Comparison of ENCODE assay signal across 12 mouse cellular contexts in the genomic region with DNA sequence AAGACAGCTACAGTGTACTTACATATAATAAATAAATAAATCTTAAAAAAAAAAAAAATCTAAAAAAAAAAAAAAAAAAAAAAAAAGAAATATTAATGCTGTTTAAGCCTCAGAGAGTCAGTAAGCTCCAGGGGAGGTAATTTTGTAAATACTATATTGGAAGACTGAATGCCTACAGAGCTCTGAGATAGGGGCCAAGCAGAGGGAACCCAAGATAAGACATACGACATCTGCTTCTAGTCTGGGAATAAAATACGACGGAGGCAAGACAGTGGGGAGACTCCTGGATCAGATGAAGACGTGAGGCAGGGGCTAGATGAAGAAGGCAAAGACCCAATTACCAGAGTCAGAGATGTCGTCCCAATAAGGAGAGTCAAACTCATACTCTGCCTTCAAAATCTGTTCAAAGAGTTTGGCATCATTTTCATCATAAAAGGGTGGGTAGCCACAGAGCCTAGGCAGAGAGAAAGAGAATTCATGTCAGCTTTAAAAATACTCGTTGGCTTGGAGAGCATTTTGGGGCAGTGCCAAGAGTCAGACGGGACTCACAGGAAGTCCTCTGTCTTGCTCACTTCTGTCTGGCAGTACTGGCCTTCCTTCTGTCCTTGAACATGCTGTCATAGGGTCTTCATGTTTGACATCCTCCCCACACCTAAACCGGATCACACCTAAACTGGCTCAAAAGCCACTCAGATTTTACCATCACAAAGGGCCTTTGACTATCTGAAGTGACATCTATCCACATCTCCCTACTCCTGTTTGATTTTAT. TPM values are rescaled to one million over a fixed set of nuclear protein-coding genes. Genes with fewer than 3 reads are reported as not detected.
A peak's percentile ranks its signal among the peaks of the same experiment; 100 is the strongest.
DNase-seq lines count a peak whose midpoint lies in the region; ATAC-seq and TF ChIP-seq lines count a peak whose summit lies in the region.
"Had no signal": no experiment of that assay in that cellular context is flagged by ENCODE, and none has a peak within 500 bp of the region (broad histone marks: within the 10 kb centered on the region; RNA-seq: fewer than 3 reads in every experiment).

No protein-coding gene starts in this region.

- peak; percentile 32 to 36 for DNase-seq in cerebellum, postnatal 10 days
- no peak for DNase-seq in cerebellum, adult 8-10 months
- no peak for DNase-seq in layer of hippocampus, adult 2 months (ENCODE audit: low spot score in 2 of 2)
- no peak for DNase-seq in layer of hippocampus, adult 8-10 months (ENCODE audit: low spot score in 2 of 2)
- DNase-seq in MEL (ENCODE audit: low read depth, low spot score): peak; percentile 52
- peak; percentile 63 for DNase-seq in heart, postnatal 0 days (ENCODE audit: low spot score)
- DNase-seq in testis, postnatal 10 days (ENCODE audit: low spot score): no peak
- DNase-seq: cerebellum, postnatal 14 days; thymus, adult 18-20 months had no signal

- no peak for TF ChIP-seq CTCF in layer of hippocampus, adult 2 months (conservative IDR thresholded peaks at IDR 0.05)
- TF ChIP-seq CTCF in MEL (IDR thresholded peaks at IDR 0.05 in 2 of 3, conservative IDR thresholded peaks at IDR 0.05 in 1 of 3; ENCODE audit: control insufficient read depth in 1 of 3, insufficient read depth in 1 of 3, low read depth in 2 of 3, low read length in 3 of 3, poor library complexity in 1 of 3, severe bottlenecking in 1 of 3): no peak
- TF ChIP-seq CTCF in heart, postnatal 0 days (IDR thresholded peaks at IDR 0.05; ENCODE audit: low read depth): no peak

- 34% methylated on average over 8 of the region's 8 CpGs for WGBS in heart, postnatal 0 days
- 76% methylated on average over 8 of the region's 8 CpGs for WGBS in midbrain, embryonic 16.5 days

- no peak overlapping the region for H3K4me2 ChIP-seq in heart, postnatal 0 days (ENCODE audit: low read depth, low read length)
- no peak overlapping the region for H3K4me2 ChIP-seq in midbrain, embryonic 16.5 days (ENCODE audit: low read length)
- H3K4me2 ChIP-seq: embryonic facial prominence, embryonic 15.5 days had no signal

- no peak overlapping the region for H3K4me3 ChIP-seq in layer of hippocampus, adult 2 months
- no peak overlapping the region for H3K4me3 ChIP-seq in MEL (ENCODE audit: control insufficient read depth in 1 of 2, insufficient read depth in 1 of 2, low read depth in 2 of 2, low read length in 2 of 2)
- H3K4me3 ChIP-seq in heart, postnatal 0 days (ENCODE audit: low read depth, low read length): no peak overlapping the region
- no peak overlapping the region for H3K4me3 ChIP-seq in midbrain, embryonic 16.5 days (ENCODE audit: low read depth, low read length)
- H3K4me3 ChIP-seq: embryonic facial prominence, embryonic 15.5 days; myocyte had no signal

- H3K79me2 ChIP-seq in MEL (ENCODE audit: control insufficient read depth, insufficient read depth, low read length, poor library complexity): no peaks in the 10 kb centered on the region

- no peak for TF ChIP-seq POLR2A in MEL (IDR thresholded peaks at IDR 0.05; ENCODE audit: control insufficient read depth in 1 of 2, insufficient read depth in 1 of 2, low read depth in 1 of 2, low read length in 2 of 2, poor library complexity in 1 of 2)

- H3K27ac ChIP-seq in layer of hippocampus, adult 2 months: peak overlapping the region; percentile 48; the same call in 1 of the 2 replicates
- no peak overlapping the region for H3K27ac ChIP-seq in MEL (ENCODE audit: control insufficient read depth, low read depth, low read length)
- H3K27ac ChIP-seq in heart, postnatal 0 days (ENCODE audit: low read depth): peak overlapping the region; percentile 16; the same call in 1 of the 2 replicates
- no peak overlapping the region for H3K27ac ChIP-seq in midbrain, embryonic 16.5 days (ENCODE audit: low read length)
- H3K27ac ChIP-seq: embryonic facial prominence, embryonic 15.5 days had no signal

- no peak overlapping the region for H3K9ac ChIP-seq in MEL (ENCODE audit: control insufficient read depth, low read depth, low read length, poor library complexity, severe bottlenecking)
- no peak overlapping the region for H3K9ac ChIP-seq in heart, postnatal 0 days (replicated peaks; ENCODE audit: low read depth, low read length)
- no peak overlapping the region for H3K9ac ChIP-seq in midbrain, embryonic 16.5 days (ENCODE audit: low read depth, low read length)
- H3K9ac ChIP-seq: embryonic facial prominence, embryonic 15.5 days had no signal

- TF ChIP-seq EP300 in MEL (IDR thresholded peaks at IDR 0.05; ENCODE audit: low read depth in 1 of 2, low read length in 2 of 2): no peak
- TF ChIP-seq EP300 in heart, postnatal 0 days (IDR thresholded peaks at IDR 0.05; ENCODE audit: low read depth): no peak

- no peak for TF ChIP-seq RAD21 in MEL (IDR thresholded peaks at IDR 0.05; ENCODE audit: low read depth, low read length)

- no peaks in the 10 kb centered on the region for H3K4me1 ChIP-seq in MEL (ENCODE audit: control insufficient read depth in 1 of 2, insufficient read depth in 2 of 2, low read length in 2 of 2)
- H3K4me1 ChIP-seq in heart, postnatal 0 days (ENCODE audit: control insufficient read depth, insufficient read depth): peaks cover 26% of the 10 kb centered on the region
- peaks cover 6% of the 10 kb centered on the region; the same call in 1 of the 2 replicates for H3K4me1 ChIP-seq in midbrain, embryonic 16.5 days (ENCODE audit: control insufficient read depth, insufficient read depth, low read length)

- H3K9me3 ChIP-seq in MEL (replicated peaks; ENCODE audit: insufficient read depth, low read length): no peaks in the 10 kb centered on the region
- no peaks in the 10 kb centered on the region for H3K9me3 ChIP-seq in heart, postnatal 0 days (replicated peaks; ENCODE audit: control insufficient read depth, low read length)
- H3K9me3 ChIP-seq in midbrain, embryonic 16.5 days (replicated peaks; ENCODE audit: control insufficient read depth, low read length, poor library complexity, severe bottlenecking): no peaks in the 10 kb centered on the region
- H3K9me3 ChIP-seq: embryonic facial prominence, embryonic 15.5 days had no signal

- ATAC-seq in heart, postnatal 0 days (ENCODE audit: insufficient read depth, low read depth): no peak
- no peak for ATAC-seq in midbrain, embryonic 16.5 days

- no peaks in the 10 kb centered on the region for H3K27me3 ChIP-seq in MEL (ENCODE audit: control insufficient read depth in 1 of 2, insufficient read depth in 2 of 2, low read length in 2 of 2)
- no peaks in the 10 kb centered on the region for H3K27me3 ChIP-seq in heart, postnatal 0 days (ENCODE audit: control insufficient read depth, insufficient read depth, low read length)
- H3K27me3 ChIP-seq in midbrain, embryonic 16.5 days (ENCODE audit: control insufficient read depth, insufficient read depth, low read depth, low read length): no peaks in the 10 kb centered on the region
- H3K27me3 ChIP-seq: embryonic facial prominence, embryonic 15.5 days had no signal

- H3K36me3 ChIP-seq in MEL (ENCODE audit: control insufficient read depth in 1 of 2, insufficient read depth in 2 of 2, low read length in 2 of 2): no peaks in the 10 kb centered on the region
- peaks cover 64% of the 10 kb centered on the region for H3K36me3 ChIP-seq in heart, postnatal 0 days (replicated peaks; ENCODE audit: control insufficient read depth, insufficient read depth, low read length)
- H3K36me3 ChIP-seq in midbrain, embryonic 16.5 days (ENCODE audit: control insufficient read depth, insufficient read depth, low read length): peaks cover 9% of the 10 kb centered on the region

RNA-seq across cellular contexts. Expression of a gene that starts 6.7 kb away (rescaled TPM):
- 10 to 100 TPM; 45.4 to 52.0 TPM for total RNA-seq in layer of hippocampus, adult 2 months (2021)
- 10 to 100 TPM; 57.2 to 74.1 (median 63.7) TPM for total RNA-seq in layer of hippocampus, adult 8-10 months (2022)
- 5.3 and 7.9 TPM in 2 replicates for total RNA-seq in MEL (2012; rRNA removed)
- 10 to 100 TPM in 1 of 2 experiments, not detected in 1; 13.3 TPM for polyA plus RNA-seq in MEL (2012; ENCODE audit: insufficient read depth in 1 of 2, insufficient read length in 2 of 2, low read depth in 1 of 2, low replicate concordance in 2 of 2, missing spikeins in 1 of 2)
- 105 and 115 TPM in 2 replicates for total RNA-seq in heart, postnatal 0 days (2014; rRNA removed; ENCODE audit: low replicate concordance)
- polyA plus RNA-seq in heart, postnatal 0 days (2015; fragmentation: Nextera tagmentation; extraction: Ambion mirVana): 94.5 and 98.4 TPM in 2 replicates
- polyA plus RNA-seq in midbrain, embryonic 16.5 days (2015; fragmentation: Nextera tagmentation; extraction: Ambion mirVana): 121 and 132 TPM in 2 replicates

RNA-seq across cellular contexts. Expression of a gene that starts 10.3 kb away (rescaled TPM):
- total RNA-seq in layer of hippocampus, adult 2 months (2021): 10 to 100 TPM in 1 of 2 experiments, 1 to 10 TPM in 1; 9.1 to 10.6 TPM
- total RNA-seq in layer of hippocampus, adult 8-10 months (2022): 10 to 100 TPM in 2 of 4 experiments, 1 to 10 TPM in 2; 7.6 to 11.1 (median 9.4) TPM
- 8.7 and 9.2 TPM in 2 replicates for total RNA-seq in MEL (2012; rRNA removed)
- 10 to 100 TPM in 1 of 2 experiments, not detected in 1; 20.0 TPM for polyA plus RNA-seq in MEL (2012; ENCODE audit: insufficient read depth in 1 of 2, insufficient read length in 2 of 2, low read depth in 1 of 2, low replicate concordance in 2 of 2, missing spikeins in 1 of 2)
- 8.0 and 12.6 TPM in 2 replicates for total RNA-seq in heart, postnatal 0 days (2014; rRNA removed; ENCODE audit: low replicate concordance)
- 6.4 and 7.0 TPM in 2 replicates for polyA plus RNA-seq in heart, postnatal 0 days (2015; fragmentation: Nextera tagmentation; extraction: Ambion mirVana)
- 6.2 and 7.0 TPM in 2 replicates for polyA plus RNA-seq in midbrain, embryonic 16.5 days (2015; fragmentation: Nextera tagmentation; extraction: Ambion mirVana)

RNA-seq across cellular contexts. Expression of a gene that starts 30.1 kb away (rescaled TPM):
- total RNA-seq in layer of hippocampus, adult 2 months (2021): 10 to 100 TPM; 41.0 to 43.8 TPM
- 10 to 100 TPM; 36.8 to 40.5 (median 38.4) TPM for total RNA-seq in layer of hippocampus, adult 8-10 months (2022)
- 29.8 and 32.6 TPM in 2 replicates for total RNA-seq in MEL (2012; rRNA removed)
- polyA plus RNA-seq in MEL (2012; ENCODE audit: insufficient read depth in 1 of 2, insufficient read length in 2 of 2, low read depth in 1 of 2, low replicate concordance in 2 of 2, missing spikeins in 1 of 2): 10 to 100 TPM; 44.9 to 46.8 TPM
- total RNA-seq in heart, postnatal 0 days (2014; rRNA removed; ENCODE audit: low replicate concordance): 15.2 and 16.8 TPM in 2 replicates
- 5.1 and 6.4 TPM in 2 replicates for polyA plus RNA-seq in heart, postnatal 0 days (2015; fragmentation: Nextera tagmentation; extraction: Ambion mirVana)
- 13.3 and 15.0 TPM in 2 replicates for polyA plus RNA-seq in midbrain, embryonic 16.5 days (2015; fragmentation: Nextera tagmentation; extraction: Ambion mirVana)

RNA-seq across cellular contexts. Expression of a gene that starts 40.6 kb away (rescaled TPM):
- 10 to 100 TPM; 50.5 to 53.5 TPM for total RNA-seq in layer of hippocampus, adult 2 months (2021)
- 10 to 100 TPM; 43.4 to 49.8 (median 47.7) TPM for total RNA-seq in layer of hippocampus, adult 8-10 months (2022)
- total RNA-seq in MEL (2012; rRNA removed): 25.0 and 26.1 TPM in 2 replicates
- 10 to 100 TPM in 1 of 2 experiments, not detected in 1; 62.2 TPM for polyA plus RNA-seq in MEL (2012; ENCODE audit: insufficient read depth in 1 of 2, insufficient read length in 2 of 2, low read depth in 1 of 2, low replicate concordance in 2 of 2, missing spikeins in 1 of 2)
- 11.6 and 45.1 TPM in 2 replicates for total RNA-seq in heart, postnatal 0 days (2014; rRNA removed; ENCODE audit: low replicate concordance)
- polyA plus RNA-seq in heart, postnatal 0 days (2015; fragmentation: Nextera tagmentation; extraction: Ambion mirVana): 28.9 and 30.2 TPM in 2 replicates
- 75.5 and 82.2 TPM in 2 replicates for polyA plus RNA-seq in midbrain, embryonic 16.5 days (2015; fragmentation: Nextera tagmentation; extraction: Ambion mirVana)

RNA-seq across cellular contexts. Expression of a gene that starts 40.9 kb away (rescaled TPM):
- total RNA-seq in layer of hippocampus, adult 2 months (2021): 100 to 1,000 TPM; 308 to 330 TPM
- 100 to 1,000 TPM; 282 to 324 (median 303) TPM for total RNA-seq in layer of hippocampus, adult 8-10 months (2022)
- 217 and 231 TPM in 2 replicates for total RNA-seq in MEL (2012; rRNA removed)
- 100 to 1,000 TPM in 1 of 2 experiments, not detected in 1; 375 TPM for polyA plus RNA-seq in MEL (2012; ENCODE audit: insufficient read depth in 1 of 2, insufficient read length in 2 of 2, low read depth in 1 of 2, low replicate concordance in 2 of 2, missing spikeins in 1 of 2)
- 129 and 146 TPM in 2 replicates for total RNA-seq in heart, postnatal 0 days (2014; rRNA removed; ENCODE audit: low replicate concordance)
- 201 and 203 TPM in 2 replicates for polyA plus RNA-seq in heart, postnatal 0 days (2015; fragmentation: Nextera tagmentation; extraction: Ambion mirVana)
- 442 and 475 TPM in 2 replicates for polyA plus RNA-seq in midbrain, embryonic 16.5 days (2015; fragmentation: Nextera tagmentation; extraction: Ambion mirVana)

Comparison
In these comparisons a context has a peak if more than half of its experiments do, and no peak if none do; other contexts are left out.
1. DNase-seq: peak in cerebellum, postnatal 10 days (2 of 2), MEL (single experiment) and heart, postnatal 0 days (single experiment); none in cerebellum, adult 8-10 months (single experiment), layer of hippocampus, adult 2 months (0 of 2), layer of hippocampus, adult 8-10 months (0 of 2) and testis, postnatal 10 days (single experiment).
2. H3K27ac ChIP-seq: peak in layer of hippocampus, adult 2 months (single experiment) and heart, postnatal 0 days (single experiment); none in MEL (single experiment) and midbrain, embryonic 16.5 days (single experiment).